Mouse (Mus musculus) forebrain, embryonic 14.5 days (tissue): ENCODE results near the gene Myh4. TPM values are rescaled to one million over a fixed set of nuclear protein-coding genes. Genes with fewer than 3 reads are reported as not detected.

Experiments
- ATAC-seq: fragments of 200-750 bp; cut with Nextera tagmentation; 2 replicates; pipeline ENCODE4 v1.8.0; 2017; ENCODE audit warnings: mild to moderate bottlenecking, moderate library complexity
- DNase-seq: peaks from one replicate; pipeline ENCODE4 v3.0.0-alpha.2; 2015; ENCODE audit warnings: low spot score
- H3K27ac ChIP-seq: fragments of 300-500 bp; sonication (generic); 2 replicates; pipeline ENCODE4 v1.5.1; 2014; ENCODE audit warnings: low read depth, mild to moderate bottlenecking, control low read depth, low read length, moderate library complexity
- H3K27me3 ChIP-seq: fragments of 300-500 bp; sonication (generic); replicated peaks from 2 replicates; pipeline ENCODE4 v1.6.1; 2014; ENCODE audit warnings: low read length, control low read depth, mixed read lengths; ENCODE audit not compliant: control insufficient read depth, insufficient read depth
- H3K36me3 ChIP-seq: fragments of 300-500 bp; sonication (generic); 2 replicates; pipeline ENCODE4 v1.6.1; 2014; ENCODE audit warnings: low read length, control low read depth; ENCODE audit not compliant: control insufficient read depth, insufficient read depth
- H3K4me1 ChIP-seq: fragments of 300-500 bp; sonication (generic); 2 replicates; pipeline ENCODE4 v1.6.1; 2014; ENCODE audit warnings: antibody characterized with exemption, low read length, control low read depth; ENCODE audit not compliant: control insufficient read depth, insufficient read depth
- H3K4me2 ChIP-seq: fragments of 300-500 bp; sonication (generic); 2 replicates; pipeline ENCODE4 v1.6.1; 2014; ENCODE audit warnings: mild to moderate bottlenecking, control low read depth, low read length
- H3K4me3 ChIP-seq: fragments of 300-500 bp; sonication (generic); 2 replicates; pipeline ENCODE4 v1.5.1; 2014; ENCODE audit warnings: low read depth, low read length, control low read depth
- H3K9ac ChIP-seq: fragments of 300-500 bp; sonication (generic); 2 replicates; pipeline ENCODE4 v1.6.1; 2014; ENCODE audit warnings: mild to moderate bottlenecking, low read length, control low read depth, moderate library complexity
- H3K9me3 ChIP-seq: fragments of 300-500 bp; sonication (generic); replicated peaks from 2 replicates; pipeline ENCODE4 v1.6.1; 2016; ENCODE audit warnings: low read length, control low read depth, mixed read lengths; ENCODE audit not compliant: control insufficient read depth
- WGBS: fragments of 180-500 bp; shearing (Covaris S2); extraction: QIAGEN DNeasy Blood & Tissue Kit; methylation state at CpG from one replicate; pipeline ENCODE4 v1.1.7; 2014; 5-methylcytosine and 5-hydroxymethylcytosine counted together
- polyA plus RNA-seq: library from polyadenylated mRNA; unstranded; fragments of >200 nt; fragmentation: Nextera tagmentation; extraction: Ambion mirVana; gene quantifications from 2 replicates; pipeline ENCODE4 v1.2.1, GENCODE M21; 2014

Myh4 gene
- polyA plus RNA-seq: 0.03 TPM in 1 of 2 replicates, not detected in the other

- no peaks in the 10 kb centered on the region for H3K9me3 ChIP-seq
- no peak within 1 kb of the TSS for H3K4me3 ChIP-seq
- 66% methylated on average over 5 of the region's 5 CpGs for WGBS
- H3K4me2 ChIP-seq: no peak within 1 kb of the TSS
- H3K9ac ChIP-seq: no peak within 1 kb of the TSS
- ATAC-seq (no peak), DNase-seq (no peak)
- no peaks in the 10 kb centered on the region for H3K36me3 ChIP-seq
- no peak within 1 kb of the TSS for H3K27ac ChIP-seq
- no peaks in the 10 kb centered on the region for H3K27me3 ChIP-seq
- H3K4me1 ChIP-seq: no peaks in the 10 kb centered on the region
These were observed at the start of gene Myh4 for GRCm38 (mm10) chr11:67237481-67238079. Myh4 (plus strand) TSS chr11:67238029.

- no peaks in the 10 kb centered on the region for H3K36me3 ChIP-seq
- no peak overlapping the region for H3K9ac ChIP-seq
- no peaks in the 10 kb centered on the region for H3K27me3 ChIP-seq
- no peak overlapping the region for H3K4me3 ChIP-seq
- DNase-seq (no peak), ATAC-seq (no peak)
- no peaks in the 10 kb centered on the region for H3K4me1 ChIP-seq
- H3K9me3 ChIP-seq: no peaks in the 10 kb centered on the region
- 92% methylated on average over 10 of the region's 10 CpGs for WGBS
- no peak overlapping the region for H3K27ac ChIP-seq
- H3K4me2 ChIP-seq: no peak overlapping the region
These were observed 47.5 kb upstream of the Myh4 start for GRCm38 (mm10) chr11:67190316-67190715.

GRCm38 (mm10) chr11:67190814-67191213, 47.0 kb upstream of the Myh4 start:
- ATAC-seq (no peak), DNase-seq (no peak)
- H3K27ac ChIP-seq: no peak overlapping the region
- no peaks in the 10 kb centered on the region for H3K4me1 ChIP-seq
- no peak overlapping the region for H3K9ac ChIP-seq
- 86% methylated on average over 2 of the region's 2 CpGs for WGBS
- H3K9me3 ChIP-seq: no peaks in the 10 kb centered on the region
- H3K27me3 ChIP-seq: no peaks in the 10 kb centered on the region
- no peaks in the 10 kb centered on the region for H3K36me3 ChIP-seq
- H3K4me2 ChIP-seq: no peak overlapping the region
- H3K4me3 ChIP-seq: no peak overlapping the region

- H3K9ac ChIP-seq: no peak overlapping the region
- no peak for DNase-seq
- WGBS: 89% methylated on average over 14 of the region's 14 CpGs
- no peak overlapping the region for H3K4me3 ChIP-seq
- no peaks in the 10 kb centered on the region for H3K27me3 ChIP-seq
- ATAC-seq: no peak
- H3K36me3 ChIP-seq: no peaks in the 10 kb centered on the region
- H3K4me2 ChIP-seq: no peak overlapping the region
- no peaks in the 10 kb centered on the region for H3K4me1 ChIP-seq
- no peak overlapping the region for H3K27ac ChIP-seq
- no peaks in the 10 kb centered on the region for H3K9me3 ChIP-seq
These were observed 46.3 kb upstream of the Myh4 start for GRCm38 (mm10) chr11:67191496-67191895.

- Histone ChIP-seq H3K4me3 (no peak overlapping the region), H3K9ac (no peak overlapping the region), H3K4me1 (no peaks in the 10 kb centered on the region), H3K9me3 (no peaks in the 10 kb centered on the region), H3K27me3 (no peaks in the 10 kb centered on the region), H3K27ac (no peak overlapping the region), H3K36me3 (no peaks in the 10 kb centered on the region), H3K4me2 (no peak overlapping the region)
- DNase-seq (no peak), ATAC-seq (no peak)
- WGBS: 41% methylated on average over 1 of the region's 1 CpGs
These were observed 38.5 kb upstream of the Myh4 start for GRCm38 (mm10) chr11:67199321-67199720.

GRCm38 (mm10) chr11:67199752-67200151, 38.1 kb upstream of the Myh4 start, which contains the start of gene Myh1:
Myh1 (plus strand) TSS chr11:67200052.
- 82% methylated on average over 4 of the region's 4 CpGs for WGBS

GRCm38 (mm10) chr11:67204766-67205165, 33.1 kb upstream of the Myh4 start:
- 74% methylated on average over 3 of the region's 3 CpGs for WGBS
- no peak overlapping the region for H3K27ac ChIP-seq
- DNase-seq (peak; percentile 6), ATAC-seq (no peak)
- H3K9ac ChIP-seq: no peak overlapping the region
- no peaks in the 10 kb centered on the region for H3K27me3 ChIP-seq
- no peak overlapping the region for H3K4me2 ChIP-seq
- no peaks in the 10 kb centered on the region for H3K36me3 ChIP-seq
- no peaks in the 10 kb centered on the region for H3K4me1 ChIP-seq
- no peaks in the 10 kb centered on the region for H3K9me3 ChIP-seq
- no peak overlapping the region for H3K4me3 ChIP-seq

More at GRCm38 (mm10) chr11:67199752-67200151, 38.1 kb upstream of the Myh4 start, which contains the start of gene Myh1:
- no peaks in the 10 kb centered on the region for H3K4me1 ChIP-seq
- H3K4me2 ChIP-seq: no peak within 1 kb of the TSS
- no peak within 1 kb of the TSS for H3K9ac ChIP-seq
- H3K27me3 ChIP-seq: no peaks in the 10 kb centered on the region
- no peak within 1 kb of the TSS for H3K27ac ChIP-seq
- ATAC-seq (no peak), DNase-seq (no peak)
- no peaks in the 10 kb centered on the region for H3K9me3 ChIP-seq
- no peak within 1 kb of the TSS for H3K4me3 ChIP-seq
- no peaks in the 10 kb centered on the region for H3K36me3 ChIP-seq

GRCm38 (mm10) chr11:67221803-67222202, 16.0 kb upstream of the Myh4 start:
- DNase-seq (no peak), ATAC-seq (no peak)
- no peak overlapping the region for H3K27ac ChIP-seq
- 95% methylated on average over 8 of the region's 8 CpGs for WGBS
- H3K4me2 ChIP-seq: no peak overlapping the region
- H3K36me3 ChIP-seq: no peaks in the 10 kb centered on the region
- no peaks in the 10 kb centered on the region for H3K27me3 ChIP-seq
- H3K9ac ChIP-seq: no peak overlapping the region
- no peak overlapping the region for H3K4me3 ChIP-seq
- no peaks in the 10 kb centered on the region for H3K9me3 ChIP-seq
- no peaks in the 10 kb centered on the region for H3K4me1 ChIP-seq

- H3K4me2 ChIP-seq: no peak overlapping the region
- DNase-seq (no peak), ATAC-seq (no peak)
- no peaks in the 10 kb centered on the region for H3K27me3 ChIP-seq
- no peak overlapping the region for H3K27ac ChIP-seq
- no peak overlapping the region for H3K9ac ChIP-seq
- no peaks in the 10 kb centered on the region for H3K9me3 ChIP-seq
- no peak overlapping the region for H3K4me3 ChIP-seq
- 95% methylated on average over 3 of the region's 3 CpGs for WGBS
- no peaks in the 10 kb centered on the region for H3K36me3 ChIP-seq
- H3K4me1 ChIP-seq: no peaks in the 10 kb centered on the region
These were observed 13.4 kb upstream of the Myh4 start for GRCm38 (mm10) chr11:67224466-67224865.
